Mouse (Mus musculus) bone marrow, adult 2 months (tissue): ENCODE results near the gene Myh9.

Experiments used
- CTCF ChIP-seq: fragments of 200-500 bp; IDR thresholded peaks from 2 replicates; pipeline ENCODE4 v1.5.1; 2011; ENCODE audit warnings: low read length, control low read depth; ENCODE audit not compliant: control insufficient read depth, insufficient read depth
- POLR2A ChIP-seq: fragments of 200-500 bp; IDR thresholded peaks from 2 replicates; pipeline ENCODE4 v1.6.1; 2011; ENCODE audit warnings: low read depth, mild to moderate bottlenecking, control low read depth, low read length, borderline replicate concordance; ENCODE audit not compliant: control insufficient read depth

DNA sequence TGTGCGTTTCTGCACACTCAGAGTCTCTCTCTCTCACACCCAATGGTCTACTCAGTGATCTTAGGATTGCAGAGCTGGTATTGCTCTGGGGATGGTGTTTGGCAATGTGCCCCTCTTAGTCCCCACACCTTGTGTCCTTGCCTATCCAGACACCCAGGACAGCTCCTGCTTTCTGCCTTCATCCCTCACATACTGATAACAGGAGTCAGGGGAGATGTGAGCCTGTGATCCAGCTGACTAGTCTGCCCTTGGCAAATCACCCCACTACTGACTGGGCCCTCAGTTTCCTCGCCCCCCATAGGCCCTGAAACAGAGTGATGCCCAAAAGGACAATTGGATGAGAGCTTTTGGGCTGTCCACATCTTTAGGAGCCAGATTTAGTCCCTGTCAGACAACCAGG is 85.9 kb downstream of the Myh9 start:
- TF ChIP-seq CTCF (no peak), POLR2A (no peak)
